Mouse (Mus musculus): ENCODE data around the gene Rad17.

DNA sequence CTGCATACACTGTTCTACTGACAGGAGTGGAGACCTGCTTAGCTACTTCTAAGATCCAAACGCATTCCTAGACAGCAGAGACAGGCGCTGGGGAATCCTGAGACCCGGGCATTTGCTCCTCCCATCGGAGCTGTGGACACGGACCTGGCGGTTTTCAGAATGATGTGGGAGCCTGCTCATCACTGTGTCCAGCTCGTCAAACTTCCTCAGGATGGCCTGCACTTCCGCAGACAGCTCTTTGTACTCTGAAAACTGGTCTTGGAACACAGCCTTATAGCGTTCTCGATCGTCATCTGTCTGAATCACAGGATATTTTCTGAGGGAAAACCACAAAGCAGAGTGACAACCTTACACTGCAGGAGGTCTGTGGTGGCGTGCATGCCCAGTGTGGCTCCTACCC lies 50.5 kb downstream of the Rad17 start:
- TF ChIP-seq CTCF (conservative IDR thresholded peaks at IDR 0.05; ENCODE audit: low read length), result no peak
- no peak for TF ChIP-seq POU5F1 (IDR thresholded peaks at IDR 0.05; ENCODE audit: borderline replicate concordance, low read length)
- no peak for TF ChIP-seq NANOG (IDR thresholded peaks at IDR 0.05; ENCODE audit: borderline replicate concordance, low read length)

Measured in E14TG2a.4 (cell line).